Mouse (Mus musculus) forelimb bud, embryonic 11.5 days (tissue): Measurements from ENCODE around the gene Sgip1.

ENCODE experiments used
- DNase-seq: peaks from one replicate; pipeline ENCODE4 v3.0.0-alpha.2; 2012; ENCODE audit warnings: low read depth, low spot score

The Sgip1 gene

GRCm38 (mm10) chr4:102741287-102741686 lies at the start of gene Sgip1:
Sgip1 (plus strand) TSS chr4:102741297.
- DNase-seq: no peak

GRCm38 (mm10) chr4:102691402-102691801 lies 49.7 kb upstream of the Sgip1 start:
- DNase-seq: no peak

GRCm38 (mm10) chr4:102697966-102698365 lies 43.1 kb upstream of the Sgip1 start:
- no peak for DNase-seq

- no peak for DNase-seq
Observed at GRCm38 (mm10) chr4:102711731-102712130, 29.4 kb upstream of the Sgip1 start.

GRCm38 (mm10) chr4:102715532-102715931 lies 25.6 kb upstream of the Sgip1 start:
- no peak for DNase-seq

- no peak for DNase-seq
Observed at GRCm38 (mm10) chr4:102717123-102717828, 23.8 kb upstream of the Sgip1 start.

GRCm38 (mm10) chr4:102719535-102719934 lies 21.6 kb upstream of the Sgip1 start:
- DNase-seq: peak; percentile 29

GRCm38 (mm10) chr4:102719951-102720350 lies 21.1 kb upstream of the Sgip1 start:
- DNase-seq: no peak

- DNase-seq: no peak
Observed at GRCm38 (mm10) chr4:102724442-102724841, 16.7 kb upstream of the Sgip1 start.

GRCm38 (mm10) chr4:102730976-102731375 lies 10.1 kb upstream of the Sgip1 start:
- DNase-seq: no peak

- no peak for DNase-seq
Observed at GRCm38 (mm10) chr4:102734022-102734657, 7.0 kb upstream of the Sgip1 start.

GRCm38 (mm10) chr4:102753334-102754090 lies 12.4 kb downstream of the Sgip1 start:
- no peak for DNase-seq

GRCm38 (mm10) chr4:102759095-102759890 lies 18.2 kb downstream of the Sgip1 start:
- DNase-seq: peak; percentile 52

GRCm38 (mm10) chr4:102760042-102760821 lies 19.1 kb downstream of the Sgip1 start:
- DNase-seq: peak; percentile 84

GRCm38 (mm10) chr4:102762075-102762474 lies 21.0 kb downstream of the Sgip1 start:
- no peak for DNase-seq

GRCm38 (mm10) chr4:102769070-102769469 lies 28.0 kb downstream of the Sgip1 start:
- DNase-seq: no peak

- DNase-seq: no peak
Observed at GRCm38 (mm10) chr4:102769936-102770335, 28.8 kb downstream of the Sgip1 start.

- no peak for DNase-seq
Observed at GRCm38 (mm10) chr4:102771598-102772357, 30.7 kb downstream of the Sgip1 start.

GRCm38 (mm10) chr4:102773225-102773624 lies 32.1 kb downstream of the Sgip1 start:
- DNase-seq: no peak

GRCm38 (mm10) chr4:102773841-102774240 lies 32.7 kb downstream of the Sgip1 start:
- no peak for DNase-seq
